Mouse (Mus musculus) cerebellum, adult (tissue): ENCODE data around the gene Acap1.
"Not testable (repeated sequence)": the region's sequence is repeated elsewhere in the genome, so short reads cannot be mapped to it uniquely, and the experiment has no call there.

Experiments used
- ATAC-seq: cut with Nextera tagmentation; 2 replicates; pipeline ENCODE4 v1.9.2; 2017; ENCODE audit warnings: mild to moderate bottlenecking, moderate library complexity, mixed read lengths; ENCODE audit not compliant: insufficient number of reproducible peaks, low FRiP score, low TSS enrichment

Gene Acap1

GRCm38 (mm10) chr11:69878399-69878798 lies 16.9 kb downstream of the Acap1 start:
- ATAC-seq: no peak

- ATAC-seq: no peak
These were observed 17.5 kb downstream of the Acap1 start, which contains the start of gene Tmem95 for GRCm38 (mm10) chr11:69877878-69878277. Tmem95 (minus strand) TSS chr11:69878018.

- no peak for ATAC-seq
These were observed 18.5 kb downstream of the Acap1 start for GRCm38 (mm10) chr11:69876867-69877266.

GRCm38 (mm10) chr11:69876186-69876585 lies 19.2 kb downstream of the Acap1 start:
- ATAC-seq: no peak

GRCm38 (mm10) chr11:69872451-69872850 lies 22.9 kb downstream of the Acap1 start:
- no peak for ATAC-seq

- no peak for ATAC-seq
These were observed 23.5 kb downstream of the Acap1 start for GRCm38 (mm10) chr11:69871822-69872221.

- ATAC-seq: no peak
These were observed 24.9 kb downstream of the Acap1 start for GRCm38 (mm10) chr11:69870289-69871069.

GRCm38 (mm10) chr11:69867335-69867734 lies 28.0 kb downstream of the Acap1 start:
- no peak for ATAC-seq

GRCm38 (mm10) chr11:69865561-69865960 lies 29.8 kb downstream of the Acap1 start:
- no peak for ATAC-seq

GRCm38 (mm10) chr11:69864138-69864860 lies 31.0 kb downstream of the Acap1 start:
- no peak for ATAC-seq

- not testable (repeated sequence) for ATAC-seq
These were observed 31.6 kb downstream of the Acap1 start for GRCm38 (mm10) chr11:69863729-69864128.

- no peak for ATAC-seq
These were observed 37.0 kb downstream of the Acap1 start, which contains the start of gene Tnk1 for GRCm38 (mm10) chr11:69858113-69858998. Tnk1 (minus strand) TSS chr11:69858730.

- no peak for ATAC-seq
These were observed 40.0 kb downstream of the Acap1 start for GRCm38 (mm10) chr11:69855347-69855746.

GRCm38 (mm10) chr11:69854680-69855079 lies 40.7 kb downstream of the Acap1 start:
- no peak for ATAC-seq

- no peak for ATAC-seq
These were observed 41.3 kb downstream of the Acap1 start for GRCm38 (mm10) chr11:69853994-69854393.

GRCm38 (mm10) chr11:69850754-69851153 lies 44.6 kb downstream of the Acap1 start:
- ATAC-seq: no peak

- no peak for ATAC-seq
These were observed 45.5 kb downstream of the Acap1 start for GRCm38 (mm10) chr11:69849884-69850283.

- no peak for ATAC-seq
These were observed 46.2 kb downstream of the Acap1 start for GRCm38 (mm10) chr11:69849128-69849527.

GRCm38 (mm10) chr11:69848021-69848420 lies 47.3 kb downstream of the Acap1 start:
- no peak for ATAC-seq
